Mouse (Mus musculus): ENCODE results near the gene Alox12.

Gene Alox12

GRCm38 (mm10) chr11:70254931-70255531, at the start of gene Alox12:
Gene Alox12, minus strand, starts transcription at chr11:70255353.
- DNase-seq (ENCODE audit: low spot score), result no peak

- DNase-seq (ENCODE audit: low spot score), result no peak
Measured at GRCm38 (mm10) chr11:70302293-70302692, 47.1 kb upstream of the Alox12 start.

GRCm38 (mm10) chr11:70297836-70298454, 42.8 kb upstream of the Alox12 start:
- no peak for DNase-seq (ENCODE audit: low spot score)

- no peak for DNase-seq (ENCODE audit: low spot score)
Measured at GRCm38 (mm10) chr11:70297405-70297804, 42.3 kb upstream of the Alox12 start.

GRCm38 (mm10) chr11:70293881-70294280, 38.7 kb upstream of the Alox12 start:
- DNase-seq (ENCODE audit: low spot score), result no peak

GRCm38 (mm10) chr11:70291235-70291634, 36.1 kb upstream of the Alox12 start:
- no peak for DNase-seq (ENCODE audit: low spot score)

GRCm38 (mm10) chr11:70289236-70289635, 34.1 kb upstream of the Alox12 start:
- DNase-seq (ENCODE audit: low spot score), result no peak

GRCm38 (mm10) chr11:70288102-70288501, 32.9 kb upstream of the Alox12 start:
- no peak for DNase-seq (ENCODE audit: low spot score)

- no peak for DNase-seq (ENCODE audit: low spot score)
Measured at GRCm38 (mm10) chr11:70285686-70286085, 30.5 kb upstream of the Alox12 start.

GRCm38 (mm10) chr11:70284757-70285156, 29.6 kb upstream of the Alox12 start:
- DNase-seq (ENCODE audit: low spot score), result no peak

GRCm38 (mm10) chr11:70283666-70284065, 28.5 kb upstream of the Alox12 start:
- DNase-seq (ENCODE audit: low spot score), result no peak

- no peak for DNase-seq (ENCODE audit: low spot score)
Measured at GRCm38 (mm10) chr11:70280441-70280840, 25.3 kb upstream of the Alox12 start.

- no peak for DNase-seq (ENCODE audit: low spot score)
Measured at GRCm38 (mm10) chr11:70278961-70279360, 23.8 kb upstream of the Alox12 start.

- DNase-seq (ENCODE audit: low spot score), result no peak
Measured at GRCm38 (mm10) chr11:70271641-70272040, 16.5 kb upstream of the Alox12 start.

GRCm38 (mm10) chr11:70266405-70266804, 11.3 kb upstream of the Alox12 start:
- DNase-seq (ENCODE audit: low spot score), result no peak

GRCm38 (mm10) chr11:70265819-70266218, 10.7 kb upstream of the Alox12 start:
- no peak for DNase-seq (ENCODE audit: low spot score)

GRCm38 (mm10) chr11:70265252-70265651, 10.1 kb upstream of the Alox12 start:
- no peak for DNase-seq (ENCODE audit: low spot score)

- DNase-seq (ENCODE audit: low spot score), result no peak
Measured at GRCm38 (mm10) chr11:70259035-70259434, 3.9 kb upstream of the Alox12 start.

- DNase-seq (ENCODE audit: low spot score), result no peak
Measured at GRCm38 (mm10) chr11:70254337-70254736, 816 bp downstream of the Alox12 start.

- no peak for DNase-seq (ENCODE audit: low spot score)
Measured at GRCm38 (mm10) chr11:70251853-70252252, 3.3 kb downstream of the Alox12 start.

- no peak for DNase-seq (ENCODE audit: low spot score)
Measured at GRCm38 (mm10) chr11:70250150-70250549, 5.0 kb downstream of the Alox12 start.

- DNase-seq (ENCODE audit: low spot score), result no peak
Measured at GRCm38 (mm10) chr11:70247136-70247845, 7.9 kb downstream of the Alox12 start.

GRCm38 (mm10) chr11:70242591-70242990, 12.6 kb downstream of the Alox12 start:
- no peak for DNase-seq (ENCODE audit: low spot score)
